Mouse (Mus musculus): ENCODE measurements around the gene Ntf3. TPM values are rescaled to one million over a fixed set of nuclear protein-coding genes. Genes with fewer than 3 reads are reported as not detected.

Gene Ntf3
- polyA plus RNA-seq, 1 experiment from 2014 or later = 7.6 TPM

GRCm38 (mm10) chr6:126100579-126100978 is 66.1 kb downstream of the Ntf3 start:
- H3K27me3 ChIP-seq (replicated peaks) = no peaks in the 10 kb centered on the region
- WGBS = 97% methylated on average over 1 of the region's 1 CpGs

GRCm38 (mm10) chr6:126097471-126097870 is 69.2 kb downstream of the Ntf3 start:
- ATAC-seq (ENCODE audit: low FRiP score) = no peak
- 87% methylated on average over 5 of the region's 5 CpGs for WGBS
- Histone ChIP-seq H3K9me3 (replicated peaks) (no peaks in the 10 kb centered on the region), H3K9ac (replicated peaks) (no peak overlapping the region), H3K36me3 (no peaks in the 10 kb centered on the region), H3K27me3 (replicated peaks) (no peaks in the 10 kb centered on the region), H3K27ac (replicated peaks) (no peak overlapping the region), H3K4me2 (no peak overlapping the region), H3K4me3 (replicated peaks) (no peak overlapping the region), H3K4me1 (no peaks in the 10 kb centered on the region)

More at GRCm38 (mm10) chr6:126100579-126100978, 66.1 kb downstream of the Ntf3 start:
- Histone ChIP-seq H3K36me3 (no peaks in the 10 kb centered on the region), H3K4me3 (replicated peaks) (no peak overlapping the region), H3K9ac (replicated peaks) (no peak overlapping the region), H3K9me3 (replicated peaks) (no peaks in the 10 kb centered on the region), H3K4me1 (no peaks in the 10 kb centered on the region), H3K4me2 (no peak overlapping the region), H3K27ac (replicated peaks) (no peak overlapping the region)
- ATAC-seq (ENCODE audit: low FRiP score) = no peak

GRCm38 (mm10) chr6:126096085-126096484 is 70.6 kb downstream of the Ntf3 start:
- no peak overlapping the region for H3K9ac ChIP-seq (replicated peaks)
- H3K4me2 ChIP-seq = no peak overlapping the region
- H3K4me1 ChIP-seq = no peaks in the 10 kb centered on the region
- WGBS = 81% methylated on average over 13 of the region's 13 CpGs
- no peak for ATAC-seq (ENCODE audit: low FRiP score)
- H3K27ac ChIP-seq (replicated peaks) = no peak overlapping the region
- H3K9me3 ChIP-seq (replicated peaks) = no peaks in the 10 kb centered on the region
- H3K4me3 ChIP-seq (replicated peaks) = no peak overlapping the region
- H3K36me3 ChIP-seq = no peaks in the 10 kb centered on the region
- H3K27me3 ChIP-seq (replicated peaks) = no peaks in the 10 kb centered on the region

- no peak overlapping the region for H3K4me2 ChIP-seq
- no peak for ATAC-seq (ENCODE audit: low FRiP score)
- WGBS = 82% methylated on average over 6 of the region's 6 CpGs
These were observed 71.7 kb downstream of the Ntf3 start for GRCm38 (mm10) chr6:126095041-126095440.

GRCm38 (mm10) chr6:126092026-126092425 is 74.7 kb downstream of the Ntf3 start:
- H3K36me3 ChIP-seq = no peaks in the 10 kb centered on the region
- WGBS = 76% methylated on average over 5 of the region's 5 CpGs
- no peaks in the 10 kb centered on the region for H3K4me1 ChIP-seq
- H3K27ac ChIP-seq (replicated peaks) = no peak overlapping the region
- H3K4me2 ChIP-seq = no peak overlapping the region
- no peak overlapping the region for H3K4me3 ChIP-seq (replicated peaks)
- no peaks in the 10 kb centered on the region for H3K27me3 ChIP-seq (replicated peaks)
- H3K9me3 ChIP-seq (replicated peaks) = no peaks in the 10 kb centered on the region
- H3K9ac ChIP-seq (replicated peaks) = no peak overlapping the region
- ATAC-seq (ENCODE audit: low FRiP score) = no peak

More at GRCm38 (mm10) chr6:126095041-126095440, 71.7 kb downstream of the Ntf3 start:
- Histone ChIP-seq H3K9me3 (replicated peaks) (no peaks in the 10 kb centered on the region), H3K9ac (replicated peaks) (no peak overlapping the region), H3K4me1 (no peaks in the 10 kb centered on the region), H3K27ac (replicated peaks) (no peak overlapping the region), H3K36me3 (no peaks in the 10 kb centered on the region), H3K4me3 (replicated peaks) (no peak overlapping the region), H3K27me3 (replicated peaks) (no peaks in the 10 kb centered on the region)

GRCm38 (mm10) chr6:126090063-126090462 is 76.6 kb downstream of the Ntf3 start:
- ATAC-seq (ENCODE audit: low FRiP score) = no peak
- Histone ChIP-seq H3K36me3 (no peaks in the 10 kb centered on the region), H3K4me3 (replicated peaks) (no peak overlapping the region), H3K27ac (replicated peaks) (no peak overlapping the region), H3K4me1 (no peaks in the 10 kb centered on the region), H3K9ac (replicated peaks) (no peak overlapping the region), H3K27me3 (replicated peaks) (no peaks in the 10 kb centered on the region), H3K4me2 (no peak overlapping the region), H3K9me3 (replicated peaks) (no peaks in the 10 kb centered on the region)
- WGBS = 78% methylated on average over 1 of the region's 1 CpGs

GRCm38 (mm10) chr6:126088489-126089265 is 78.0 kb downstream of the Ntf3 start:
- no peak overlapping the region for H3K27ac ChIP-seq (replicated peaks)
- no peaks in the 10 kb centered on the region for H3K36me3 ChIP-seq
- no peaks in the 10 kb centered on the region for H3K9me3 ChIP-seq (replicated peaks)
- H3K9ac ChIP-seq (replicated peaks) = no peak overlapping the region
- 96% methylated on average over 12 of the region's 12 CpGs for WGBS
- ATAC-seq (ENCODE audit: low FRiP score) = no peak
- H3K4me1 ChIP-seq = no peaks in the 10 kb centered on the region
- H3K4me2 ChIP-seq = no peak overlapping the region
- H3K27me3 ChIP-seq (replicated peaks) = no peaks in the 10 kb centered on the region
- no peak overlapping the region for H3K4me3 ChIP-seq (replicated peaks)

GRCm38 (mm10) chr6:126086321-126086950 is 80.3 kb downstream of the Ntf3 start:
- no peak overlapping the region for H3K4me2 ChIP-seq
- no peaks in the 10 kb centered on the region for H3K36me3 ChIP-seq
- no peaks in the 10 kb centered on the region for H3K9me3 ChIP-seq (replicated peaks)
- no peaks in the 10 kb centered on the region for H3K4me1 ChIP-seq
- ATAC-seq (ENCODE audit: low FRiP score) = no peak
- no peak overlapping the region for H3K27ac ChIP-seq (replicated peaks)
- WGBS = 72% methylated on average over 3 of the region's 3 CpGs
- no peaks in the 10 kb centered on the region for H3K27me3 ChIP-seq (replicated peaks)
- H3K9ac ChIP-seq (replicated peaks) = no peak overlapping the region
- H3K4me3 ChIP-seq (replicated peaks) = no peak overlapping the region

GRCm38 (mm10) chr6:126080531-126080930 is 86.2 kb downstream of the Ntf3 start:
- ATAC-seq (ENCODE audit: low FRiP score) = no peak
- H3K27ac ChIP-seq (replicated peaks) = no peak overlapping the region
- no peak overlapping the region for H3K9ac ChIP-seq (replicated peaks)
- no peaks in the 10 kb centered on the region for H3K36me3 ChIP-seq
- H3K27me3 ChIP-seq (replicated peaks) = no peaks in the 10 kb centered on the region
- WGBS = 82% methylated on average over 3 of the region's 3 CpGs
- H3K4me3 ChIP-seq (replicated peaks) = no peak overlapping the region
- H3K4me1 ChIP-seq = no peaks in the 10 kb centered on the region
- no peaks in the 10 kb centered on the region for H3K9me3 ChIP-seq (replicated peaks)
- H3K4me2 ChIP-seq = no peak overlapping the region

- Histone ChIP-seq H3K4me1 (no peaks in the 10 kb centered on the region), H3K9me3 (replicated peaks) (no peaks in the 10 kb centered on the region), H3K36me3 (no peaks in the 10 kb centered on the region), H3K9ac (replicated peaks) (no peak overlapping the region), H3K4me2 (no peak overlapping the region), H3K27ac (replicated peaks) (no peak overlapping the region), H3K4me3 (replicated peaks) (no peak overlapping the region), H3K27me3 (replicated peaks) (no peaks in the 10 kb centered on the region)
- no peak for ATAC-seq (ENCODE audit: low FRiP score)
- WGBS = 85% methylated on average over 3 of the region's 3 CpGs
These were observed 109.0 kb downstream of the Ntf3 start for GRCm38 (mm10) chr6:126057706-126058105.

- Histone ChIP-seq H3K9ac (replicated peaks) (no peak overlapping the region), H3K4me3 (replicated peaks) (no peak overlapping the region)
- 89% methylated on average over 5 of the region's 5 CpGs for WGBS
These were observed 113.6 kb downstream of the Ntf3 start for GRCm38 (mm10) chr6:126053136-126053535.

More at GRCm38 (mm10) chr6:126053136-126053535, 113.6 kb downstream of the Ntf3 start:
- ATAC-seq (ENCODE audit: low FRiP score) = no peak
- Histone ChIP-seq H3K27me3 (replicated peaks) (no peaks in the 10 kb centered on the region), H3K4me2 (no peak overlapping the region), H3K36me3 (no peaks in the 10 kb centered on the region), H3K4me1 (no peaks in the 10 kb centered on the region), H3K9me3 (replicated peaks) (no peaks in the 10 kb centered on the region), H3K27ac (replicated peaks) (no peak overlapping the region)
